Mouse (Mus musculus) ovary, adult 18-20 months (tissue): ENCODE measurements around the gene Parp2.
"Not testable (repeated sequence)": the region's sequence is repeated elsewhere in the genome, so short reads cannot be mapped to it uniquely, and the experiment has no call there.

ENCODE experiments used
- DNase-seq: peaks from one replicate; pipeline ENCODE4 v3.0.0; 2022; ENCODE audit warnings: low spot score, mixed read lengths

Gene Parp2

GRCm38 (mm10) chr14:50829878-50830277 lies 22.2 kb downstream of the Parp2 start:
- no peak for DNase-seq

DNA sequence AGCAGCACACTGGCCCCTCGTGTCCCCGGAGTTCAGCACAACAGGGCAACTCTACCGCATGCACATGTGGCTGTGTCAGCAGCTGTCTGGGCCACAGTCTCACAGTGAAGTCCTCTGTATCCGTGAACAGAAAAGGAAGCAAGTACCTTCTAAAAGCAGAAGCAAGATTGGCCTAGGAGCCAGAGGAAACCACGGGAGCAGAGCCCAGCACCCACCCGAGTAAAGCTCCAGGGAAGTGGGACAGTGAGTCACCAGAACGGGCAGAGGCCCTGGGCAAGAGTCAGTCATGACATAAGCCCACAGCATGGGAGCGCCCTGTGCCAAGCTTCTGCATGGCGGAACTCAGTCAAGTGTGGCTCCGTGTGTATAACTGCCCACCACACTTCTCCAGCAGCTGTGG lies 26.3 kb downstream of the Parp2 start:
- DNase-seq = no peak

- no peak for DNase-seq
Observed at GRCm38 (mm10) chr14:50834435-50834834, 26.8 kb downstream of the Parp2 start.

GRCm38 (mm10) chr14:50837236-50837635 lies 29.6 kb downstream of the Parp2 start:
- DNase-seq = no peak

DNA sequence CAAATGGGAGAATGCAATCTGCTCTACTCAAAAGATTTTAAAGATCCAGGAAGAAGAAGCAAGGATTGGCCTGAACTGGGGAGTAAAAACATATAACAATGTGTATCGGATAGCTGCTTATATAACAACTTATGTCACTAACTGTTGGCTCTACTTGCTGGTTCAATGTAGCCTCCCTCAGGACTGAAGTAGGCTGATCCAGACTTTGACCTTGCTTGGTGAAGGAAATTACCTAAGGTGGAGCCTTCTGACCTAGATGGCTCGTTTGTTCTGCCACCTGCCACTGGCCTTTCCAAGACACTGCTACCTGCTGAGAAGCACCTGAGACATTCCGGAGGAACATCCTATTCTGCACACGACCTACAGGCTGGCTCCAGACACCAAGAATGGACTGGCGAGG lies 48.1 kb downstream of the Parp2 start:
- DNase-seq = no peak

DNA sequence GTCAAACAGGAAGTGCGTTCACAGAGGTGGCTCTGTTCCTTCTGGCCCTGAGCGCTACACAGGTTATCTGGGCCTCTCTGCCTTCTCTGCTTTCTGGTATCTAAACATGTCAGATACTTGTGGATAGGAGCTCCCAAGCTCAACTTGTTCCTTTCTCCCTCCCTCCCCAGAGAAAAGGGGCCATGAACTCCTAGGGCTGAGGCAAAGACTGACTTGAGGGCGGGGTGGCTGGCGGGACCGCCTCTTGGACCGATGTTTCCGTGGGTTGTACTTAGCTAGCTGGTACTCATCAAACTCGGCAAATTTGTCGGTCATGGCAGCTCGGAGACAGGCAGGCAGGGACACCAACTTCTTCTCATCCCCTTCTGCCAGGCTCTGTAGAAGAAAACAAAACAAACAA lies 55.0 kb downstream of the Parp2 start:
- DNase-seq = no peak

- not testable (repeated sequence) for DNase-seq
Observed at GRCm38 (mm10) chr14:50865005-50865404, 57.4 kb downstream of the Parp2 start.

GRCm38 (mm10) chr14:50866966-50867365 lies 59.3 kb downstream of the Parp2 start:
- no peak for DNase-seq

GRCm38 (mm10) chr14:50868211-50868610 lies 60.6 kb downstream of the Parp2 start:
- DNase-seq = no peak

GRCm38 (mm10) chr14:50868656-50869055 lies 61.0 kb downstream of the Parp2 start:
- DNase-seq = no peak

- peak; percentile 52 for DNase-seq
Observed at GRCm38 (mm10) chr14:50869889-50870804, 62.5 kb downstream of the Parp2 start, which contains the start of gene Tep1. TSS of gene Tep1 (minus strand) at chr14:50870560.

DNA sequence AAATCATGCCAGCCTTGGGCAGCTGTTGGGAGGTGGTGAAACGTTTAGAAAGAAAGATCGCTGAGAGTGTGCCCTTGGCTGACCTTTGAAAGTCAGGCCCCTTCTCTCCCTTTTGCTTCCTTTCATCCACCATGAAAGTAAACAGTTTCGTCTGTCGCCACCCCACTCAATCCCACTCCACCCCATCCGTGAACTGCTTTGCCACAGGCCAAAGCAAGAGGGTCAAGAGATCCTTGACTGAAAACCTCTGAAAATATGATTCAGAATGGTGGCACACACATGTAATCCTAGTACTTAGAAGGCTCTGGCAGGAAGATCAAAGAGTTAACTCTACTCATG lies 63.1 kb downstream of the Parp2 start:
- DNase-seq = no peak
